7 mouse cellular contexts compared by ENCODE assay signal in genomic region chr8:123894502-123895097, GRCm38 (mm10). TPM values are rescaled to one million over a fixed set of nuclear protein-coding genes. Genes with fewer than 3 reads are reported as not detected.
DNase-seq lines count a peak whose midpoint lies in the region; ATAC-seq and TF ChIP-seq lines count a peak whose summit lies in the region.

Acta1 (minus strand) TSS chr8:123894751.

- TF ChIP-seq CTCF in embryonic fibroblast, embryonic 13.5 days (IDR thresholded peaks at IDR 0.05; ENCODE audit: borderline replicate concordance, insufficient read depth, low read length), result no peak

- WGBS in liver, embryonic 16.5 days (ENCODE audit: insufficient replicate concordance), result 26% methylated on average over 15 of the region's 15 CpGs
- 27% methylated on average over 15 of the region's 15 CpGs for WGBS in liver, embryonic 12.5 days (ENCODE audit: insufficient replicate concordance)
- 12% methylated on average over 15 of the region's 15 CpGs for WGBS in heart, embryonic 10.5 days
- 26% methylated on average over 15 of the region's 15 CpGs for WGBS in neural tube, embryonic 12.5 days

- no peak; the same call in 1 of the 2 replicates for TF ChIP-seq POLR2A in embryonic fibroblast, embryonic 13.5 days (IDR thresholded peaks at IDR 0.05; ENCODE audit: low read depth, low read length)

- peaks cover 3% of the 10 kb centered on the region; the same call in 1 of the 2 replicates for H3K36me3 ChIP-seq in liver, embryonic 16.5 days (ENCODE audit: control insufficient read depth, insufficient read depth)
- peaks cover 21% of the 10 kb centered on the region for H3K36me3 ChIP-seq in liver, embryonic 12.5 days
- peaks cover 16% of the 10 kb centered on the region; the same call in 1 of the 2 replicates for H3K36me3 ChIP-seq in heart, embryonic 10.5 days
- H3K36me3 ChIP-seq in neural tube, embryonic 12.5 days, result 0 out of 2 replicates have a peak, but pooled peaks cover 3% of the 10 kb centered on the region

- no peak within 1 kb of the TSS for H3K9ac ChIP-seq in liver, embryonic 16.5 days (ENCODE audit: low read depth, low read length)
- H3K9ac ChIP-seq in liver, embryonic 12.5 days, result no peak within 1 kb of the TSS
- no peak within 1 kb of the TSS for H3K9ac ChIP-seq in neural tube, embryonic 12.5 days

- ATAC-seq in liver, embryonic 16.5 days (ENCODE audit: low read depth), result 0 out of 2 replicates have a peak, but pooled peaks have one; percentile 23
- ATAC-seq in liver, embryonic 12.5 days, result no peak
- ATAC-seq in neural tube, embryonic 12.5 days (ENCODE audit: low FRiP score, low read depth), result no peak
- no peak for ATAC-seq in erythroblast, adult 5-6 weeks (replicated peaks; ENCODE audit: low FRiP score, poor library complexity, severe bottlenecking)

- no peaks in the 10 kb centered on the region for H3K4me1 ChIP-seq in liver, embryonic 16.5 days (ENCODE audit: control insufficient read depth, low read depth, low read length)
- 0 out of 2 replicates have a peak, but pooled peaks cover 4% of the 10 kb centered on the region for H3K4me1 ChIP-seq in liver, embryonic 12.5 days
- H3K4me1 ChIP-seq in embryonic fibroblast, embryonic 13.5 days (ENCODE audit: control insufficient read depth, insufficient read depth, low read length), result no peaks in the 10 kb centered on the region; the same call in 1 of the 2 replicates
- H3K4me1 ChIP-seq in heart, embryonic 10.5 days, result peaks cover 43% of the 10 kb centered on the region
- H3K4me1 ChIP-seq in neural tube, embryonic 12.5 days, result peaks cover 18% of the 10 kb centered on the region

- DNase-seq in heart, embryonic 10.5 days (ENCODE audit: low spot score), result no peak
- DNase-seq in layer of hippocampus, postnatal 25 days (ENCODE audit: extremely low spot score in 1 of 2, low spot score in 1 of 2), result no peak

- no peak within 1 kb of the TSS for H3K4me3 ChIP-seq in liver, embryonic 16.5 days (ENCODE audit: low read depth, low read length)
- no peak within 1 kb of the TSS for H3K4me3 ChIP-seq in liver, embryonic 12.5 days
- H3K4me3 ChIP-seq in embryonic fibroblast, embryonic 13.5 days (ENCODE audit: insufficient read depth, low read length), result no peak within 1 kb of the TSS
- H3K4me3 ChIP-seq in heart, embryonic 10.5 days, result peak within 1 kb of the TSS; percentile 45
- H3K4me3 ChIP-seq in neural tube, embryonic 12.5 days, result no peak within 1 kb of the TSS

- no peak within 1 kb of the TSS for H3K27ac ChIP-seq in liver, embryonic 16.5 days (ENCODE audit: low read length)
- no peak within 1 kb of the TSS for H3K27ac ChIP-seq in liver, embryonic 12.5 days
- H3K27ac ChIP-seq in embryonic fibroblast, embryonic 13.5 days (ENCODE audit: insufficient read depth, low read length), result no peak within 1 kb of the TSS
- H3K27ac ChIP-seq in heart, embryonic 10.5 days, result peak within 1 kb of the TSS; percentile 69
- H3K27ac ChIP-seq in neural tube, embryonic 12.5 days, result no peak within 1 kb of the TSS

- H3K27me3 ChIP-seq in liver, embryonic 16.5 days (ENCODE audit: control insufficient read depth, insufficient read depth, low read depth, low read length), result peaks cover 62% of the 10 kb centered on the region
- peaks cover 77% of the 10 kb centered on the region for H3K27me3 ChIP-seq in liver, embryonic 12.5 days (replicated peaks)
- peaks cover 70% of the 10 kb centered on the region for H3K27me3 ChIP-seq in heart, embryonic 10.5 days (ENCODE audit: insufficient read depth, poor library complexity, severe bottlenecking)
- peaks cover 72% of the 10 kb centered on the region for H3K27me3 ChIP-seq in neural tube, embryonic 12.5 days (replicated peaks)

- no peak within 1 kb of the TSS for H3K4me2 ChIP-seq in liver, embryonic 16.5 days (ENCODE audit: low read depth, low read length)
- H3K4me2 ChIP-seq in liver, embryonic 12.5 days, result no peak within 1 kb of the TSS
- H3K4me2 ChIP-seq in neural tube, embryonic 12.5 days (replicated peaks), result no peak within 1 kb of the TSS

- H3K9me3 ChIP-seq in liver, embryonic 16.5 days (replicated peaks; ENCODE audit: control insufficient read depth, low read length), result no peaks in the 10 kb centered on the region
- no peaks in the 10 kb centered on the region for H3K9me3 ChIP-seq in liver, embryonic 12.5 days (replicated peaks)
- no peaks in the 10 kb centered on the region for H3K9me3 ChIP-seq in heart, embryonic 10.5 days
- no peaks in the 10 kb centered on the region for H3K9me3 ChIP-seq in neural tube, embryonic 12.5 days

RNA-seq across cellular contexts. Expression of gene Acta1, which starts in this region (rescaled TPM):
- polyA plus RNA-seq in liver, embryonic 16.5 days (2015; fragmentation: Nextera tagmentation; extraction: Ambion mirVana), result 86.3 and 208 TPM in 2 replicates
- 2.1 and 4.9 TPM in 2 replicates for polyA plus RNA-seq in liver, embryonic 12.5 days (2016; fragmentation: Nextera tagmentation; extraction: Ambion mirVana)
- 25.9 and 159 TPM in 2 replicates for polyA plus RNA-seq in embryonic fibroblast, embryonic 13.5 days (2011; ENCODE audit: insufficient read length, low read depth, missing spikeins)
- polyA plus RNA-seq in heart, embryonic 10.5 days (2016; fragmentation: Nextera tagmentation; extraction: Ambion mirVana), result 630 and 944 TPM in 2 replicates
- polyA plus RNA-seq in neural tube, embryonic 12.5 days (2016; fragmentation: Nextera tagmentation; extraction: Ambion mirVana), result 56.3 and 78.1 TPM in 2 replicates
- total RNA-seq in erythroblast, adult 5-6 weeks (2015; ENCODE audit: low replicate concordance), result 1.9 and 5.4 TPM in 2 replicates
- total RNA-seq in erythroblast, adult 5-6 weeks (2017; ENCODE audit: low replicate concordance), result 0.70 and 0.94 TPM in 2 replicates
- total RNA-seq in layer of hippocampus, postnatal 25 days (2021), result 1 to 10 TPM; 7.4 to 9.0 TPM
